Mouse (Mus musculus): ENCODE measurements at regions not wholly inside any gene's neighbourhood (a gene's known extent, or its start where the extent isn't known, plus 50 kb on each side); places are given as distances from the start of the nearest gene placed in this dataset.

DNA sequence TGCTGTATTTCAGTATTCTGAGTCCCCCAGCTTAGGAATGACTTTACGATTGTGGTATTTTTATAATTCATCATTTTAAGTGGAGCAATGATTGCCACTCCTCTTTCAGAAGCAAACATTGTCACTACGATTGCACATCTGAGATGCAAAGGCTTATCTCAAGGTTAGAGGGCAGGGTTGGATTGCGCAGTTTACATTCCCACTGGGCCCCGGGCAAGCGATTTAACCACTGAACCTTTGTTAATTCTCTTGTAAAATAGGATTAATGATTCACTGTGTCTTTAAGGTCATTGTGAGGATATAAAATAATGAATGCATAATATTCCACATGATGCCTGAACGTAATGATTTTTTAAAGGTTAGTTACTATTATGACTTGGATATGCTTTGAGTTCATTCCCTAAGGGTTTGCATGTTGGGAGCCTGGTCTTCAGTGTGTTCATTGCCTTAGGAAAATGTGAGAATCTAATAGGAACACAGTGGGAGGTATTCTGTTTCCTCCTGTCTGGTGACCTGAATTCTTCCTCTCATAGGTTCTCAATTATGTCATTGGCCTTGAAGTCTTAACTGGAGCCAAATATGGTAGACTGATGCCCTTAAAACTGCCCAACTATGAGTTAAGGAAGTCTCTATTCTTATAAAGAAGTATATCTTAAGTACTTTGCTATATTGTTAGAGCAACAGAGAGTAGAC, 1198.4 kb downstream of the Gsdmc2 start:
- in situ Hi-C loops (cut with MboI, MseI): no loop called here

GRCm38 (mm10) chr15:62644744-62645143, 1200.2 kb downstream of the Gsdmc2 start:
- in situ Hi-C loops (cut with MboI, MseI): no loop called here

- in situ Hi-C loops (cut with MboI, MseI): no loop called here
Observed at GRCm38 (mm10) chr15:62644296-62644695, 1200.7 kb downstream of the Gsdmc2 start.

- in situ Hi-C loops (cut with MboI, MseI): no loop called here
Observed at GRCm38 (mm10) chr15:62641051-62641710, 1203.8 kb downstream of the Gsdmc2 start.

DNA sequence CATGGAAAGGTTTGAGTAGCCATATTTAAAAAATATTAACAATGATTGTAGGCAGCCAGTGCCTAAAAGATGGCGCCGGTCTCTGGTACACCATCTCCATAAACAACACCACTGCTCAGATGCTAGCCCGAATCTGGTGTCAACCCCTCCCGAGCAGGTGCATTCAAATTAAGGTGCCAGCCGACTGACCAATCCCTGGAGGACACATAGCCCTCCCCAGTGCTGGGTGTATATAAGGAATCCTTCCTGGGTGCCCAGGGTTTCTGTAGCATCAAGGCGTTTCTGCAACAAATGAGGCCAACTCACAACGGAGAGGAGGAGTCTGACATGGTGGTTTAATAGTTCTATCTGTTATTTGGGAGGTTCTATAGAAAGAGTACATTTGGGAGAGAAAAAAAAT, 1219.6 kb downstream of the Gsdmc2 start:
- in situ Hi-C loops (cut with MboI, MseI): no loop called here

- in situ Hi-C loops (cut with MboI, MseI): no loop called here
Observed at GRCm38 (mm10) chr15:62616042-62616441, 1228.9 kb downstream of the Gsdmc2 start.

DNA sequence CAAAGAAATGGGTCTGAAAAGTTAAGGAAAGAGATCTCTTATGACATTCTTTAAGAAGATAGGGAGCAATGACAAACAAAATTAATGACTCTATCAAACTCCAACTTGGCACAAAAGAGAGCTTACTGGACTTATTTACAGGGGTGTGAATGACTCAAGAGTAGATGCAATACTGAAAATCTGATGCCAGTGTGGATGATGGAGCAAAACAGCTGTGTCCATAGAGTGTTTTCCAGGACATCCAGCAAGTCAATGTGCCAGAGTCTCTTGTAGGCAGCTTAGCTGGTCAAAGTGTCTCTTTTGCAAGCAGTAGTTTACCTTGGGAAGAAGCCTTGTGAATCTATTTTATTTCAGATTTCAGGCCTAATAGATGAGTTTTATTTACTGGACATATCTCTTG, 1248.2 kb downstream of the Gsdmc2 start:
- in situ Hi-C loops (cut with MboI, MseI): no loop called here

GRCm38 (mm10) chr15:62588580-62588979, 1256.4 kb downstream of the Gsdmc2 start:
- in situ Hi-C loops (cut with MboI, MseI): no loop called here

DNA sequence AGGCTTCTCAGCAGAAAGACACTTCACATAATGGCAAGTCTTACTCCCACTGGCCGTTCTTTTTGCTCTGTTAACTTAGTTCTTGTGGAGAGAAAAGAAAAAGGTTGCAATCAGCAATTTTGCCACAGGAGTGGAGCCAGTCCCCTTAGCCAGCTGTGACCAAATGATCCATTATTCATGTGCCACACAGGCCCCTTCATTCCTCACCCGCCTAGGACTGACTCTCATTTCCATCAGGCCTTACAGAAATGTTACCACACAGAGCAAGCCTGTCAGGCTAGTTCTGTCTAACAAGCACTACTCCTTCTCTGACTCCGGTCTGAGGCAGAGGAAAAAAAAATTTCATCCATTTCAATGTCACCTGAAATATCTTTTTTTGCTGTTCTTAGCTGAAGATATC, 1266.2 kb downstream of the Gsdmc2 start:
- in situ Hi-C loops (cut with MboI, MseI): no loop called here

DNA sequence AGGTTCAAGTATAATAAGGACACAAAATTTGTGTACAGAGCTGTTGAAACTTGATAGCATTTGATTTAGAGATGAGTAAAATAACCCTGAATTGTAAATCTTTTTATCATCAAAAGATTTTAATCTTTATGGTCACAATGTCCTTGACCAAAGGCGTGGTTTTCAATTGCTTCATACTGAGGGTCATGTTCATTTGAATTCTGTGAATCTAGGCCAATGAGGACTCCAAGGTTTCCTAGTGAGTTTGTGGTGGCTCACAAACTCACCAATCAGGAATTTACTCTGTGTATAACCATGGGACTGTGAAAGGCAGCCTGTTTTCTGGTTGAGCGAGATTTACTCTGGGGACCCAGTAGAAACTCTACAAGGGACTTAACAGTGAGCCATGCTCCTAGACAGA, 1269.2 kb downstream of the Gsdmc2 start:
- in situ Hi-C loops (cut with MboI, MseI): no loop called here

GRCm38 (mm10) chr15:62571803-62572202, 1273.2 kb downstream of the Gsdmc2 start:
- in situ Hi-C loops (cut with MboI, MseI): no loop called here

- in situ Hi-C loops (cut with MboI, MseI): no loop called here
Observed at GRCm38 (mm10) chr15:62568788-62569713, 1275.9 kb downstream of the Gsdmc2 start.

DNA sequence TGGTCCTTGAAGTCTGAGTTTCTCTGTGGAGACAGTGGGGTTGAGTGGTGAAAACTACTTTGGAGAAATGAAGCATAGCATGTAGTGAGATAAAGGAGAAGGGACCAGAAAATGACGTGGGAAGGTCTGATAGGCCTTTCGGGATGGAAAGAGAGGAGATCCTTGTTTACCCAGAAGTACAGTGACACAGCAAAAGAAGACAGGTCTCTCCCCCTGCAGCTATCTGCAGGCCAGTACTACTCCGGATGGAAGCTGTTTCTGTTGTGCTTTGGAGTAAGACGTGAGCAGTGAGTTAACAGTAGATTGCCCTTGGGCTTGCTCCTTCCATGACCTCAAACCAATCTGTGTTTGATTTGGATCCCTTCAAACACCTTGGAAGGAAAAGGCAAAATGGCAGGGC, 1277.5 kb downstream of the Gsdmc2 start:
- in situ Hi-C loops (cut with MboI, MseI): no loop called here

GRCm38 (mm10) chr15:62566106-62566511, 1278.9 kb downstream of the Gsdmc2 start:
- in situ Hi-C loops (cut with MboI, MseI): no loop called here

- in situ Hi-C loops (cut with MboI, MseI): no loop called here
Observed at GRCm38 (mm10) chr15:62533233-62533632, 1311.7 kb downstream of the Gsdmc2 start.

DNA sequence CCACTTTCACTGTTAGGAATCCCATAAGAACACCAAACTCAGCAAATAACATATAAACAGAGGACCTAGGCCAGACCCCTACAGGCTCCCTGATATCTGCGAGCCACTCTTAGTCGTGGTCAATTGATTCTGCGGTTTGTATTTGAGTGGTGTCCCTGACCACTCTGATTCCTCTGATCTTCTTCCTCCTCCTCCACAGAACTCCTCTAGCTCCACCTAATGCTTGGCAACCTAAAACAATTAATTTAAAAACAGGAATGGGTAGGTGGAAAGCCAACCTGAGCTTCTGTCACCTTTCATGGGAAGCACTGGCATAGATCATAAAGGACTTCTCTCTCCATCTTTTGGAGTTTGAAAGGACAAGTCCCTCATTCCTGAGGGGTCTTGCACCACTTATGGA, 1316.0 kb downstream of the Gsdmc2 start:
- in situ Hi-C loops (cut with MboI, MseI): no loop called here

- in situ Hi-C loops (cut with MboI, MseI): no loop called here
Observed at GRCm38 (mm10) chr15:62524628-62525027, 1320.3 kb downstream of the Gsdmc2 start.

DNA sequence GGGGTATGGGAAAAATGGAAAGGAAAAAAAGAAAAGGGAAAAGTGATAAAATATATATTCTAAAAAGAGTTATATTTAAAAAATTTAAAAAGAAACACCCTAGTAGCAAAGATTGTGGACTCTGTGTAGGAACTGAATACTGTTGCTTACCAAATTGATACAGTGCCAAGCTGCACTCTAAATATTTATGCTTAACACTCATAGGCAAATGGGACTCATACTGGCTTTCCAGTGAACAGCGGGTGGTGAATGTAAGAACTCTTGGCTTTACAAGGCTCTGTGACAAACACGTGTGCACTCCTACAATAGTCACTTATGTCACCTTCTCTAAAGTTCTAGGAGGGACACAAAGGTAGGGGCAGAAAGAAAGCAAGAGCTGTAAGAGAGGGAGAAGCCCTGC, 1320.8 kb downstream of the Gsdmc2 start:
- in situ Hi-C loops (cut with MboI, MseI): no loop called here

DNA sequence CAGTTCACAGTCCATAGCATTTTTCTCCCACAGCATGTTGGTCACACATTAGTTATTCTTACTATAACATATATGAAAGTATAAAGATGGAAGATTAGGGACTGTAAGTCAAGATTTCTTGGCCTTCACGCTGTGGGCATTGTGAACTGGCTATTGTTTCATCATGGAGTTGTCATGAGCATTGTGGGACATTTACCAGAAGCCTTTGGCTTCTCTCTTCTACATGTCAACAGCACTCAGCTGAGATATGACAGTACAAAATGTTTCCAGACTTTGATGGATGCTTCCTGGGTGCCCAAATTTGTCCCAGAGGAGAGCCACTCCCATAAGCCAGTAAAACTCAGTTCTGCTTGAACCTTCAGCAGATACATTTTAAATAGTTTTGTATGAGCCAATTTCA, 1331.5 kb downstream of the Gsdmc2 start:
- in situ Hi-C loops (cut with MboI, MseI): no loop called here

DNA sequence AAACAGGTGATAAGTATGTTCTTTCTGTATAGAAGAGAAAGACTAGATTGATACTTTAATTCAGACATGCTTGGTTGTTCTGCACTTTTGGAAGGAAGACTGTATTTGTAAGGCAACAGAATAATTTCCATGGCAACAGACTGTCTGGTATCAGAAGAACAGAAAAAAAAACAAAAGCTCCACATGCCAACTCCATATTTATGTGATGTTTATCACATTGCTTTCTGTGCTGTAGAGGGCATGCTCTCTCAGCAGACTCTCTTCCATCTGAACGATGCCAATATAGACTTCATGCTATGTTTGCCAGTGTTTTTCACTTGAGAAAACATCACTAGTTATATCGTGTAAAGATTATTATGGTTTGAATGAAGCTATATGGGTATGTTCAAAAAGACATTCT, 1333.5 kb downstream of the Gsdmc2 start:
- in situ Hi-C loops (cut with MboI, MseI): no loop called here

DNA sequence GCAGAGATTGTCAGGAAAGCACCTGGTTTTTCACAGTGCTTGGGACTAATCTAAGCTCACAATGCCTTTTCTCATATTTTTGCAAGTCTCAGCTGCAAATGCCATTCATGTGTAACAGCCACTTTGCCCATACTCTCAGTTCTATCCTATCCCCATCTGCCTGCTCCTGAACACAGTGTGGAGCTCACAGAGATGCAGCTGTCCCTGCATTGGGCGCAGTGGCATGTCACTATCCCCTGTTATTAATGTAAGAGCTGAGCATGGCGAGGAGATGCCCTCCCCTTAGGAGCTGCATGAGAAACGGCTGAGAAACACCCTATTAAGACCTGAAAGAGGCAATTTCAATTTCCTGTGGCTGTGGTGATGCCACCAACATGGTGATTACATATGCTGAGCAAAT, 1341.1 kb downstream of the Gsdmc2 start:
- in situ Hi-C loops (cut with MboI, MseI): no loop called here

- in situ Hi-C loops (cut with MboI, MseI): no loop called here
Observed at GRCm38 (mm10) chr15:62500966-62501365, 1344.0 kb downstream of the Gsdmc2 start.

Measured in T-helper 2 cell (primary cell).